Mouse (Mus musculus) cerebellum, adult 2 months (tissue): ENCODE measurements around the gene Camp. TPM values are rescaled to one million over a fixed set of nuclear protein-coding genes. Genes with fewer than 3 reads are reported as not detected.

Experiments used
- DNase-seq, 2 experiments: peaks; one replicate each; pipeline ENCODE4 v3.0.0; 2021
- H3K27ac ChIP-seq: fragments of 200-500 bp; 2 replicates; pipeline ENCODE4 v1.5.1; 2012; ENCODE audit warnings: low read length, control low read depth, inconsistent platforms; ENCODE audit not compliant: insufficient read depth
- H3K27me3 ChIP-seq: fragments of 200-500 bp; 2 replicates; pipeline ENCODE4 v1.6.1; 2012; ENCODE audit warnings: inconsistent platforms, mild to moderate bottlenecking, low read length, moderate library complexity; ENCODE audit not compliant: control insufficient read depth, insufficient read depth
- H3K4me1 ChIP-seq: fragments of 200-500 bp; 2 replicates; pipeline ENCODE4 v1.6.1; 2011; ENCODE audit warnings: low read length; ENCODE audit not compliant: control insufficient read depth, insufficient read depth
- H3K4me3 ChIP-seq: fragments of 200-500 bp; replicated peaks from 2 replicates; pipeline ENCODE3; 2011; ENCODE audit warnings: mild to moderate bottlenecking, low read depth, low read length, control low read depth; ENCODE audit not compliant: insufficient read depth
- CTCF ChIP-seq: fragments of 200-500 bp; IDR thresholded peaks from 2 replicates; pipeline ENCODE4 v1.5.1; 2011; ENCODE audit warnings: low read depth, mild to moderate bottlenecking, control low read depth, low read length, moderate library complexity, borderline replicate concordance; ENCODE audit not compliant: insufficient read depth
- POLR2A ChIP-seq: fragments of 200-500 bp; IDR thresholded peaks from 2 replicates; pipeline ENCODE4 v1.6.1; 2011; ENCODE audit warnings: low read length, control low read depth, borderline replicate concordance; ENCODE audit not compliant: insufficient read depth
- WGBS: fragments of 180-500 bp; shearing (Covaris S2); methylation state at CpG from one replicate; pipeline ENCODE4 v1.1.7; 2018; 5-methylcytosine and 5-hydroxymethylcytosine counted together
- polyA plus RNA-seq: library from polyadenylated mRNA; depleted of rRNA; stranded (reverse); fragments of >200 nt; gene quantifications from 2 replicates; pipeline ENCODE4 v1.2.3, GENCODE M21; 2012; rRNA removed

The Camp gene
- polyA plus RNA-seq, 1 experiment: 1.5 TPM

DNA sequence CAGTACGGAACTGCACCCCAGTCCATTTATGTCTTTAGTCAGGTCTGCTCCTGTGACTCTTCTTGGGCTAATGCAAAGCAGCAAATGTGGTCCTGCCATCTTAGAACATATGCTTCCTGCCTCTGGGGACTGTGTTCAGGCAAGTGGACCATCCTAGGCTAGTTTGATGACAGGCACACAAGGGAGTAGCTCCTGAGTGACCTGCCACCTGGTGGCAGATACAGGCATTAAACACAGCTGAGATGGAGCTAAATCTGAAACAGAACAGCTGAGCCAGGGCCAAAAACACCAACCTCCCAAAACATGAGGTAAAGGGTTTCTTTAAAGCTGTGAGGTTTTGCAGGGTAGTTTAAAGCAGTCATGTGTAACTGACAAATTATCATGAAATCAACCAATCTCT is 51.4 kb downstream of the Camp start:
- no peak overlapping the region for H3K4me3 ChIP-seq
- H3K27ac ChIP-seq: no peak overlapping the region
- no peak for TF ChIP-seq POLR2A
- TF ChIP-seq CTCF: peak; percentile 34; the same call in 1 of the 2 replicates
- DNase-seq: peak; percentile 4 to 7
- no peaks in the 10 kb centered on the region for H3K4me1 ChIP-seq
- H3K27me3 ChIP-seq: no peaks in the 10 kb centered on the region
- WGBS: 94% methylated on average over 1 of the region's 1 CpGs

Other genes starting within 250 kb of the Camp start
- gene Fbxw24, start 223.6 kb downstream of the Camp start, polyA plus RNA-seq: not detected in 2 replicates
- not detected in 2 replicates for gene Fbxw25, start 185.0 kb downstream of the Camp start, polyA plus RNA-seq
- gene Fbxw18, start 146.9 kb downstream of the Camp start, polyA plus RNA-seq: not detected in 2 replicates
- gene Fbxw26, start 103.5 kb downstream of the Camp start, polyA plus RNA-seq: not detected in 2 replicates
- gene Fbxw27, start 58.9 kb downstream of the Camp start, polyA plus RNA-seq: 0.18 TPM in 1 of 2 replicates, not detected in the other
- gene Spink8, start 37.3 kb downstream of the Camp start, polyA plus RNA-seq: 0.20 and 0.33 TPM in 2 replicates
- 20.7 and 21.4 TPM in 2 replicates for gene Nme6, start 16.9 kb downstream of the Camp start, polyA plus RNA-seq
- 9.2 and 9.6 TPM in 2 replicates for gene Cdc25a, start 26.0 kb upstream of the Camp start, polyA plus RNA-seq
- 559 and 576 TPM in 2 replicates for gene Map4, start 81.8 kb upstream of the Camp start, polyA plus RNA-seq